Mouse (Mus musculus): ENCODE data around the gene D10Wsu102e.

GRCm38 (mm10) chr10:83356416-83356815, 3.6 kb upstream of the D10Wsu102e start:
- TF ChIP-seq CTCF (conservative IDR thresholded peaks at IDR 0.05; ENCODE audit: low read length), result no peak
- no peak for TF ChIP-seq POU5F1 (IDR thresholded peaks at IDR 0.05; ENCODE audit: borderline replicate concordance, low read length)
